10 mouse cellular contexts compared by ENCODE assay signal in genomic region chr14:14019155-14019894, GRCm38 (mm10). TPM values are rescaled to one million over a fixed set of nuclear protein-coding genes. Genes with fewer than 3 reads are reported as not detected.
DNase-seq lines count a peak whose midpoint lies in the region; ATAC-seq and TF ChIP-seq lines count a peak whose summit lies in the region.
"Had no signal": no experiment of that assay in that cellular context is flagged by ENCODE, and none has a peak within 500 bp of the region (broad histone marks: within the 10 kb centered on the region; RNA-seq: fewer than 3 reads in every experiment).

No protein-coding gene starts in this region.

- H3K36me3 ChIP-seq in hindbrain, postnatal 0 days (ENCODE audit: insufficient read depth, low read length): peaks cover 7% of the 10 kb centered on the region; the same call in 1 of the 2 replicates
- peaks cover 3% of the 10 kb centered on the region; the same call in 1 of the 2 replicates for H3K36me3 ChIP-seq in hindbrain, embryonic 13.5 days

- no peak overlapping the region for H3K27ac ChIP-seq in hindbrain, postnatal 0 days
- no peak overlapping the region for H3K27ac ChIP-seq in hindbrain, embryonic 13.5 days
- H3K27ac ChIP-seq: embryonic facial prominence, embryonic 12.5 days; liver, embryonic 15.5 days had no signal

- no peaks in the 10 kb centered on the region for H3K9me3 ChIP-seq in hindbrain, postnatal 0 days (ENCODE audit: low read length)
- H3K9me3 ChIP-seq in hindbrain, embryonic 13.5 days: no peaks in the 10 kb centered on the region
- H3K9me3 ChIP-seq: embryonic facial prominence, embryonic 12.5 days; liver, embryonic 15.5 days had no signal

- H3K4me2 ChIP-seq in hindbrain, postnatal 0 days (ENCODE audit: low read depth, low read length): no peak overlapping the region
- no peak overlapping the region for H3K4me2 ChIP-seq in hindbrain, embryonic 13.5 days
- H3K4me2 ChIP-seq: embryonic facial prominence, embryonic 12.5 days; liver, embryonic 15.5 days had no signal

- H3K4me1 ChIP-seq in hindbrain, postnatal 0 days (ENCODE audit: insufficient read depth, low read length): no peaks in the 10 kb centered on the region
- H3K4me1 ChIP-seq in hindbrain, embryonic 13.5 days (replicated peaks): peaks cover 6% of the 10 kb centered on the region; the same call in 1 of the 2 replicates
- H3K4me1 ChIP-seq: embryonic facial prominence, embryonic 12.5 days had no signal

- peak; percentile 62 for TF ChIP-seq CTCF in hindbrain, postnatal 0 days (IDR thresholded peaks at IDR 0.05; ENCODE audit: low read depth)

- H3K9ac ChIP-seq in hindbrain, postnatal 0 days (replicated peaks; ENCODE audit: low read length): no peak overlapping the region
- no peak overlapping the region for H3K9ac ChIP-seq in hindbrain, embryonic 13.5 days
- H3K9ac ChIP-seq: embryonic facial prominence, embryonic 12.5 days; liver, embryonic 15.5 days had no signal

- peak; percentile 14 for DNase-seq in hindbrain, postnatal 0 days (ENCODE audit: low spot score)
- DNase-seq in ES-CJ7 (ENCODE audit: low read depth, low spot score): peak; percentile 73
- DNase-seq in mesoderm, embryonic 11.5 days (ENCODE audit: low read depth, low spot score): peak; percentile 19
- no peak for DNase-seq in adrenal gland, adult 18-20 months (ENCODE audit: low spot score in 2 of 2)
- DNase-seq in gastrocnemius, adult 18-20 months (ENCODE audit: low spot score): no peak
- DNase-seq in frontal cortex, postnatal 10 days (ENCODE audit: low spot score in 2 of 2): no peak

- no peak overlapping the region for H3K4me3 ChIP-seq in hindbrain, postnatal 0 days (ENCODE audit: low read length)
- no peak overlapping the region for H3K4me3 ChIP-seq in hindbrain, embryonic 13.5 days
- H3K4me3 ChIP-seq: embryonic facial prominence, embryonic 12.5 days; liver, embryonic 15.5 days had no signal

- 86% methylated on average over 6 of the region's 6 CpGs for WGBS in hindbrain, postnatal 0 days
- WGBS in hindbrain, embryonic 13.5 days: 80% methylated on average over 6 of the region's 6 CpGs

- no peaks in the 10 kb centered on the region for H3K27me3 ChIP-seq in hindbrain, postnatal 0 days (ENCODE audit: insufficient read depth, low read length)
- H3K27me3 ChIP-seq in hindbrain, embryonic 13.5 days: no peaks in the 10 kb centered on the region
- H3K27me3 ChIP-seq: embryonic facial prominence, embryonic 12.5 days; liver, embryonic 15.5 days had no signal

- peak; percentile 63; the same call in 1 of the 2 replicates for ATAC-seq in hindbrain, postnatal 0 days
- ATAC-seq in hindbrain, embryonic 13.5 days (ENCODE audit: low FRiP score): no peak; the same call in 1 of the 2 replicates
- peak; percentile 74; the same call in 1 of the 2 replicates for ATAC-seq in erythroid progenitor cell, adult 5-6 weeks (replicated peaks; ENCODE audit: low FRiP score, poor library complexity, severe bottlenecking)

RNA-seq across cellular contexts. Expression of gene Thoc7, which starts 57.7 kb away (rescaled TPM):
- 38.1 and 46.5 TPM in 2 replicates for total RNA-seq in hindbrain, postnatal 0 days (2014; rRNA removed)
- polyA plus RNA-seq in hindbrain, postnatal 0 days (2015; fragmentation: Nextera tagmentation; extraction: Ambion mirVana): 211 and 226 TPM in 2 replicates
- 204 and 211 TPM in 2 replicates for polyA plus RNA-seq in hindbrain, embryonic 13.5 days (2015; fragmentation: Nextera tagmentation; extraction: Ambion mirVana)
- total RNA-seq in erythroid progenitor cell, adult 5-6 weeks (2015; ENCODE audit: low replicate concordance): 139 and 171 TPM in 2 replicates
- total RNA-seq in erythroid progenitor cell, adult 5-6 weeks (2017; ENCODE audit: low replicate concordance): 116 and 149 TPM in 2 replicates
- total RNA-seq in adrenal gland, adult 18-20 months (2021): 10 to 100 TPM; 84.2 to 91.5 TPM
- 100 to 1,000 TPM; 120 to 140 TPM for total RNA-seq in gastrocnemius, adult 18-20 months (2021)

RNA-seq across cellular contexts. Expression of gene Atxn7, which starts 58.1 kb away (rescaled TPM):
- total RNA-seq in hindbrain, postnatal 0 days (2014; rRNA removed): 9.4 and 11.7 TPM in 2 replicates
- 2.9 and 3.6 TPM in 2 replicates for polyA plus RNA-seq in hindbrain, postnatal 0 days (2015; fragmentation: Nextera tagmentation; extraction: Ambion mirVana)
- polyA plus RNA-seq in hindbrain, embryonic 13.5 days (2015; fragmentation: Nextera tagmentation; extraction: Ambion mirVana): 3.1 and 4.2 TPM in 2 replicates
- 6.5 and 18.4 TPM in 2 replicates for total RNA-seq in erythroid progenitor cell, adult 5-6 weeks (2015; ENCODE audit: low replicate concordance)
- 14.2 and 37.3 TPM in 2 replicates for total RNA-seq in erythroid progenitor cell, adult 5-6 weeks (2017; ENCODE audit: low replicate concordance)
- 10 to 100 TPM; 24.0 to 31.2 TPM for total RNA-seq in adrenal gland, adult 18-20 months (2021)
- 10 to 100 TPM; 20.4 to 23.3 TPM for total RNA-seq in gastrocnemius, adult 18-20 months (2021)

Comparison
In these comparisons a context has a peak if more than half of its experiments do, and no peak if none do; other contexts are left out.
1. DNase-seq: peak in hindbrain, postnatal 0 days (single experiment), ES-CJ7 (single experiment) and mesoderm, embryonic 11.5 days (single experiment); none in adrenal gland, adult 18-20 months (0 of 2), gastrocnemius, adult 18-20 months (single experiment) and frontal cortex, postnatal 10 days (0 of 2).